Mouse (Mus musculus) neural tube, embryonic 13.5 days (tissue): ENCODE data around the gene Tgfa. TPM values are rescaled to one million over a fixed set of nuclear protein-coding genes. Genes with fewer than 3 reads are reported as not detected.

ENCODE experiments used
- ATAC-seq: fragments of 200-750 bp; cut with Nextera tagmentation; 2 replicates; pipeline ENCODE4 v1.8.0; 2017; ENCODE audit warnings: low read depth, mild to moderate bottlenecking, moderate TSS enrichment, moderate library complexity
- H3K27ac ChIP-seq: fragments of 300-500 bp; sonication (generic); replicated peaks from 2 replicates; pipeline ENCODE4 v1.5.1; 2015; ENCODE audit warnings: moderate library complexity, mild to moderate bottlenecking, inconsistent platforms
- H3K27me3 ChIP-seq: fragments of 300-500 bp; sonication (generic); 2 replicates; pipeline ENCODE4 v1.6.1; 2015; ENCODE audit warnings: mild to moderate bottlenecking, inconsistent platforms
- H3K36me3 ChIP-seq: fragments of 300-500 bp; sonication (generic); 2 replicates; pipeline ENCODE4 v1.6.1; 2015; ENCODE audit warnings: mild to moderate bottlenecking, inconsistent platforms
- H3K4me1 ChIP-seq: fragments of 300-500 bp; sonication (generic); replicated peaks from 2 replicates; pipeline ENCODE4 v1.6.1; 2015; ENCODE audit warnings: inconsistent platforms
- H3K4me2 ChIP-seq: fragments of 300-500 bp; sonication (generic); 2 replicates; pipeline ENCODE4 v1.6.1; 2015; ENCODE audit warnings: inconsistent platforms, mild to moderate bottlenecking, moderate library complexity
- H3K4me3 ChIP-seq: fragments of 300-500 bp; sonication (generic); 2 replicates; pipeline ENCODE4 v1.5.1; 2015; ENCODE audit warnings: mild to moderate bottlenecking, inconsistent platforms
- H3K9ac ChIP-seq: fragments of 300-500 bp; sonication (generic); 2 replicates; pipeline ENCODE4 v1.6.1; 2015; ENCODE audit warnings: moderate library complexity, mild to moderate bottlenecking, inconsistent platforms
- H3K9me3 ChIP-seq: fragments of 300-500 bp; sonication (generic); 2 replicates; pipeline ENCODE4 v1.6.1; 2016; ENCODE audit warnings: inconsistent platforms
- WGBS: fragments of 180-500 bp; shearing (Covaris S2); methylation state at CpG from one replicate; pipeline ENCODE4 v1.1.7; 2015; 5-methylcytosine and 5-hydroxymethylcytosine counted together
- polyA plus RNA-seq: library from polyadenylated mRNA; unstranded; fragments of >200 nt; fragmentation: Nextera tagmentation; extraction: Ambion mirVana; gene quantifications from 2 replicates; pipeline ENCODE4 v1.2.1, GENCODE M21; 2015

Gene Tgfa
- polyA plus RNA-seq, 1 experiment from 2014 or later = 9.7 TPM

- Histone ChIP-seq H3K4me3 (no peak overlapping the region), H3K27ac (no peak overlapping the region), H3K36me3 (no peaks in the 10 kb centered on the region), H3K9ac (no peak overlapping the region), H3K27me3 (no peaks in the 10 kb centered on the region), H3K4me1 (0 out of 2 replicates have a peak, but pooled peaks cover 2% of the 10 kb centered on the region), H3K9me3 (no peaks in the 10 kb centered on the region), H3K4me2 (no peak overlapping the region)
- 76% methylated on average over 7 of the region's 7 CpGs for WGBS
- ATAC-seq = no peak
These were observed 82.6 kb downstream of the Tgfa start for GRCm38 (mm10) chr6:86277620-86278019.

- Histone ChIP-seq H3K36me3 (no peaks in the 10 kb centered on the region), H3K9ac (no peak overlapping the region), H3K27me3 (no peaks in the 10 kb centered on the region), H3K4me2 (no peak overlapping the region), H3K9me3 (no peaks in the 10 kb centered on the region), H3K4me3 (no peak overlapping the region), H3K27ac (no peak overlapping the region), H3K4me1 (no peaks in the 10 kb centered on the region)
- WGBS = 89% methylated on average over 11 of the region's 11 CpGs
- ATAC-seq = no peak
These were observed 86.7 kb downstream of the Tgfa start for GRCm38 (mm10) chr6:86281573-86282210.

- no peaks in the 10 kb centered on the region for H3K4me1 ChIP-seq
- H3K27me3 ChIP-seq = no peaks in the 10 kb centered on the region
- ATAC-seq = no peak
- WGBS = 61% methylated on average over 8 of the region's 8 CpGs
- no peak overlapping the region for H3K27ac ChIP-seq
- H3K9ac ChIP-seq = no peak overlapping the region
- H3K9me3 ChIP-seq = no peaks in the 10 kb centered on the region
- H3K36me3 ChIP-seq = no peaks in the 10 kb centered on the region
- H3K4me3 ChIP-seq = no peak overlapping the region
- H3K4me2 ChIP-seq = no peak overlapping the region
These were observed 98.3 kb downstream of the Tgfa start for GRCm38 (mm10) chr6:86293301-86293700.

GRCm38 (mm10) chr6:86295451-86295850 lies 100.4 kb downstream of the Tgfa start:
- Histone ChIP-seq H3K27ac (no peak overlapping the region), H3K27me3 (no peaks in the 10 kb centered on the region), H3K9me3 (no peaks in the 10 kb centered on the region), H3K4me3 (no peak overlapping the region), H3K4me2 (no peak overlapping the region), H3K36me3 (no peaks in the 10 kb centered on the region), H3K4me1 (no peaks in the 10 kb centered on the region), H3K9ac (no peak overlapping the region)
- 81% methylated on average over 8 of the region's 8 CpGs for WGBS
- no peak for ATAC-seq

GRCm38 (mm10) chr6:86296126-86296525 lies 101.1 kb downstream of the Tgfa start:
- no peaks in the 10 kb centered on the region for H3K27me3 ChIP-seq
- no peaks in the 10 kb centered on the region for H3K4me1 ChIP-seq
- no peak overlapping the region for H3K9ac ChIP-seq
- WGBS = 94% methylated on average over 3 of the region's 3 CpGs
- no peak overlapping the region for H3K4me3 ChIP-seq
- no peaks in the 10 kb centered on the region for H3K36me3 ChIP-seq
- no peaks in the 10 kb centered on the region for H3K9me3 ChIP-seq
- H3K27ac ChIP-seq = no peak overlapping the region
- no peak overlapping the region for H3K4me2 ChIP-seq
- no peak for ATAC-seq

GRCm38 (mm10) chr6:86296938-86297337 lies 101.9 kb downstream of the Tgfa start:
- no peak for ATAC-seq
- H3K4me3 ChIP-seq = no peak overlapping the region
- WGBS = 92% methylated on average over 2 of the region's 2 CpGs
- H3K4me2 ChIP-seq = no peak overlapping the region
- no peak overlapping the region for H3K27ac ChIP-seq
- no peaks in the 10 kb centered on the region for H3K27me3 ChIP-seq
- no peak overlapping the region for H3K9ac ChIP-seq
- no peaks in the 10 kb centered on the region for H3K4me1 ChIP-seq
- no peaks in the 10 kb centered on the region for H3K36me3 ChIP-seq
- H3K9me3 ChIP-seq = no peaks in the 10 kb centered on the region

- H3K9me3 ChIP-seq = no peaks in the 10 kb centered on the region
- 97% methylated on average over 3 of the region's 3 CpGs for WGBS
- no peak overlapping the region for H3K27ac ChIP-seq
- no peak overlapping the region for H3K9ac ChIP-seq
- no peaks in the 10 kb centered on the region for H3K4me1 ChIP-seq
- no peak overlapping the region for H3K4me3 ChIP-seq
- H3K27me3 ChIP-seq = no peaks in the 10 kb centered on the region
- no peak overlapping the region for H3K4me2 ChIP-seq
- no peak for ATAC-seq
- no peaks in the 10 kb centered on the region for H3K36me3 ChIP-seq
These were observed 103.9 kb downstream of the Tgfa start for GRCm38 (mm10) chr6:86298961-86299360.

- ATAC-seq = no peak
- no peaks in the 10 kb centered on the region for H3K9me3 ChIP-seq
- no peaks in the 10 kb centered on the region for H3K27me3 ChIP-seq
- H3K9ac ChIP-seq = no peak overlapping the region
- no peaks in the 10 kb centered on the region for H3K4me1 ChIP-seq
- no peak overlapping the region for H3K4me2 ChIP-seq
- 87% methylated on average over 2 of the region's 2 CpGs for WGBS
- no peaks in the 10 kb centered on the region for H3K36me3 ChIP-seq
- no peak overlapping the region for H3K27ac ChIP-seq
- H3K4me3 ChIP-seq = no peak overlapping the region
These were observed 104.4 kb downstream of the Tgfa start for GRCm38 (mm10) chr6:86299381-86299780.

- Histone ChIP-seq H3K9ac (no peak overlapping the region), H3K27me3 (no peaks in the 10 kb centered on the region), H3K4me1 (no peaks in the 10 kb centered on the region), H3K4me3 (no peak overlapping the region), H3K4me2 (no peak overlapping the region), H3K36me3 (no peaks in the 10 kb centered on the region), H3K27ac (no peak overlapping the region), H3K9me3 (no peaks in the 10 kb centered on the region)
- ATAC-seq = no peak
- WGBS = 94% methylated on average over 4 of the region's 4 CpGs
These were observed 110.7 kb downstream of the Tgfa start for GRCm38 (mm10) chr6:86305680-86306079.

- Histone ChIP-seq H3K27ac (no peak overlapping the region), H3K36me3 (no peaks in the 10 kb centered on the region), H3K27me3 (no peaks in the 10 kb centered on the region), H3K4me3 (no peak overlapping the region), H3K9me3 (no peaks in the 10 kb centered on the region), H3K4me1 (no peaks in the 10 kb centered on the region), H3K4me2 (no peak overlapping the region), H3K9ac (no peak overlapping the region)
- no peak for ATAC-seq
- 68% methylated on average over 1 of the region's 1 CpGs for WGBS
These were observed 119.0 kb downstream of the Tgfa start for GRCm38 (mm10) chr6:86314011-86314410.

GRCm38 (mm10) chr6:86317066-86317465 lies 122.0 kb downstream of the Tgfa start:
- WGBS = 86% methylated on average over 1 of the region's 1 CpGs

GRCm38 (mm10) chr6:86318855-86319254 lies 123.8 kb downstream of the Tgfa start:
- H3K9ac ChIP-seq = no peak overlapping the region
- no peak overlapping the region for H3K4me2 ChIP-seq
- H3K27ac ChIP-seq = no peak overlapping the region
- no peaks in the 10 kb centered on the region for H3K4me1 ChIP-seq
- H3K27me3 ChIP-seq = no peaks in the 10 kb centered on the region
- WGBS = 85% methylated on average over 4 of the region's 4 CpGs
- peaks cover 5% of the 10 kb centered on the region; the same call in 1 of the 2 replicates for H3K9me3 ChIP-seq
- no peak overlapping the region for H3K4me3 ChIP-seq
- no peak for ATAC-seq
- no peaks in the 10 kb centered on the region for H3K36me3 ChIP-seq

More at GRCm38 (mm10) chr6:86317066-86317465, 122.0 kb downstream of the Tgfa start:
- Histone ChIP-seq H3K27ac (no peak overlapping the region), H3K4me3 (no peak overlapping the region), H3K36me3 (no peaks in the 10 kb centered on the region), H3K9ac (no peak overlapping the region), H3K4me2 (no peak overlapping the region), H3K27me3 (no peaks in the 10 kb centered on the region), H3K9me3 (peaks cover 5% of the 10 kb centered on the region; the same call in 1 of the 2 replicates), H3K4me1 (no peaks in the 10 kb centered on the region)
- ATAC-seq = no peak

- 94% methylated on average over 5 of the region's 5 CpGs for WGBS
- peaks cover 5% of the 10 kb centered on the region; the same call in 1 of the 2 replicates for H3K9me3 ChIP-seq
- no peak overlapping the region for H3K4me3 ChIP-seq
- H3K36me3 ChIP-seq = no peaks in the 10 kb centered on the region
- no peak for ATAC-seq
- H3K4me1 ChIP-seq = no peaks in the 10 kb centered on the region
- H3K9ac ChIP-seq = no peak overlapping the region
- H3K4me2 ChIP-seq = no peak overlapping the region
- no peaks in the 10 kb centered on the region for H3K27me3 ChIP-seq
- no peak overlapping the region for H3K27ac ChIP-seq
These were observed 127.1 kb downstream of the Tgfa start for GRCm38 (mm10) chr6:86322031-86322563.
